Mouse (Mus musculus) MEL-GATA-1-ER (cell line): Measurements from ENCODE around the gene Prl6a1.

Experiments used
- DNase-seq: peaks from one replicate; pipeline ENCODE4 v3.0.0-alpha.2; 2012; ENCODE audit warnings: low read depth; ENCODE audit errors: extremely low read depth

Prl6a1 gene

GRCm38 (mm10) chr13:27312334-27313225, at the start of gene Prl6a1:
Prl6a1 (plus strand) TSS chr13:27312627.
- no peak for DNase-seq

GRCm38 (mm10) chr13:27334989-27335388, 22.6 kb downstream of the Prl6a1 start:
- no peak for DNase-seq

GRCm38 (mm10) chr13:27342733-27343275, 30.4 kb downstream of the Prl6a1 start:
- no peak for DNase-seq

- no peak for DNase-seq
Observed at GRCm38 (mm10) chr13:27345373-27345772, 32.9 kb downstream of the Prl6a1 start, which contains the start of gene Prl8a2. Prl8a2 (plus strand) TSS chr13:27345673.
